Comparison of ENCODE assay signal across 11 mouse cellular contexts in genomic region chr9:60281281-60281680, GRCm38 (mm10).
DNase-seq lines count a peak whose midpoint lies in the region; ATAC-seq and TF ChIP-seq lines count a peak whose summit lies in the region.
"Had no signal": no experiment of that assay in that cellular context is flagged by ENCODE, and none has a peak within 500 bp of the region (broad histone marks: within the 10 kb centered on the region; RNA-seq: fewer than 3 reads in every experiment).

No protein-coding gene starts in this region.

- no peak overlapping the region for H3K4me3 ChIP-seq in intestine, embryonic 16.5 days (ENCODE audit: low read length)
- H3K4me3 ChIP-seq: limb, embryonic 12.5 days; neural tube, embryonic 12.5 days had no signal

- H3K9me3 ChIP-seq in intestine, embryonic 16.5 days (ENCODE audit: control insufficient read depth, low read length): no peaks in the 10 kb centered on the region; the same call in 1 of the 2 replicates
- H3K9me3 ChIP-seq: limb, embryonic 12.5 days; neural tube, embryonic 12.5 days had no signal

- H3K36me3 ChIP-seq in intestine, embryonic 16.5 days (ENCODE audit: control insufficient read depth, insufficient read depth, low read length): no peaks in the 10 kb centered on the region
- H3K36me3 ChIP-seq: limb, embryonic 12.5 days; neural tube, embryonic 12.5 days had no signal

- CTCF ChIA-PET in Patski (lab: Charles Lee): interaction anchor here (1.6 kb wide), 1 partner anchor 50 kb away, joined by 3 read pairs; no protein-coding TSS in a partner anchor

- H3K4me1 ChIP-seq in intestine, embryonic 16.5 days (ENCODE audit: control insufficient read depth, insufficient read depth, low read length): peaks cover 34% of the 10 kb centered on the region

- no peak overlapping the region for H3K4me2 ChIP-seq in intestine, embryonic 16.5 days (ENCODE audit: low read depth, low read length)
- H3K4me2 ChIP-seq: limb, embryonic 12.5 days; neural tube, embryonic 12.5 days had no signal

- H3K27ac ChIP-seq in intestine, embryonic 16.5 days (ENCODE audit: low read length): peak overlapping the region; percentile 65; the same call in 1 of the 2 replicates
- H3K27ac ChIP-seq: limb, embryonic 12.5 days; neural tube, embryonic 12.5 days had no signal

- no peak for TF ChIP-seq CTCF in Patski (IDR thresholded peaks at IDR 0.05)
- TF ChIP-seq CTCF in brain, embryonic 14.5 days (IDR thresholded peaks at IDR 0.05; ENCODE audit: borderline replicate concordance, extremely low read depth, insufficient read depth, insufficient read length): no peak

- peak; percentile 27 for DNase-seq in Patski (ENCODE audit: low read depth, low spot score)
- peak; percentile 54 for DNase-seq in brain, embryonic 14.5 days (ENCODE audit: low read depth)
- peak; percentile 59 for DNase-seq in lung, postnatal 10 days
- DNase-seq in cerebellum, postnatal 4 days (ENCODE audit: low spot score in 2 of 2): no peak
- no peak for DNase-seq in right cerebral cortex, adult 18-20 months
- DNase-seq in urinary bladder, postnatal 25 days (ENCODE audit: low spot score): no peak
- DNase-seq: cerebellum, adult 11-12 months; thymus, adult 2 months had no signal

- POLR2A ChIA-PET in Patski (lab: Charles Lee): interaction anchor here (0.6 kb wide), 1 partner anchor 112 kb away, joined by 4 read pairs; no protein-coding TSS in a partner anchor

- in situ Hi-C loops in Patski (cut with MboI; ENCODE audit: low pct_unique_long_range_greater_than_20kb): no loop called here

- TF ChIP-seq POLR2A in brain, embryonic 14.5 days (IDR thresholded peaks at IDR 0.05; ENCODE audit: borderline replicate concordance, extremely low read depth, insufficient read depth, insufficient read length, poor library complexity, severe bottlenecking): no peak

- H3K9ac ChIP-seq in intestine, embryonic 16.5 days (ENCODE audit: low read depth, low read length): no peak overlapping the region
- H3K9ac ChIP-seq: limb, embryonic 12.5 days; neural tube, embryonic 12.5 days had no signal

- 44% methylated on average over 11 of the region's 11 CpGs for WGBS in intestine, embryonic 16.5 days

- ATAC-seq in Patski: no peak
- ATAC-seq in intestine, embryonic 16.5 days: 0 out of 2 replicates have a peak, but pooled peaks have one; percentile 37

- H3K27me3 ChIP-seq in Patski: no peaks in the 10 kb centered on the region
- H3K27me3 ChIP-seq in intestine, embryonic 16.5 days (replicated peaks; ENCODE audit: control insufficient read depth, insufficient read depth, low read length): no peaks in the 10 kb centered on the region
- H3K27me3 ChIP-seq: neural tube, embryonic 12.5 days had no signal

Comparison
In these comparisons a context has a peak if more than half of its experiments do, and no peak if none do; other contexts are left out.
1. DNase-seq: peak in Patski (single experiment), brain, embryonic 14.5 days (single experiment) and lung, postnatal 10 days (single experiment); none in cerebellum, postnatal 4 days (0 of 2), right cerebral cortex, adult 18-20 months (single experiment) and urinary bladder, postnatal 25 days (single experiment).